Mouse (Mus musculus) heart, postnatal 10 days (tissue): ENCODE measurements at regions not wholly inside any gene's neighbourhood (a gene's known extent, or its start where the extent isn't known, plus 50 kb on each side); places are given as distances from the start of the nearest gene placed in this dataset.

ENCODE experiments used
- DNase-seq, 2 experiments: peaks; one replicate each; pipeline ENCODE4 v3.0.0; 2021
- intact Hi-C: fragments of 180-260 bp; cut with DNase I; formaldehyde crosslinking; loops from one replicate; pipeline ENCODE4 v1.15.1; 2025

DNA sequence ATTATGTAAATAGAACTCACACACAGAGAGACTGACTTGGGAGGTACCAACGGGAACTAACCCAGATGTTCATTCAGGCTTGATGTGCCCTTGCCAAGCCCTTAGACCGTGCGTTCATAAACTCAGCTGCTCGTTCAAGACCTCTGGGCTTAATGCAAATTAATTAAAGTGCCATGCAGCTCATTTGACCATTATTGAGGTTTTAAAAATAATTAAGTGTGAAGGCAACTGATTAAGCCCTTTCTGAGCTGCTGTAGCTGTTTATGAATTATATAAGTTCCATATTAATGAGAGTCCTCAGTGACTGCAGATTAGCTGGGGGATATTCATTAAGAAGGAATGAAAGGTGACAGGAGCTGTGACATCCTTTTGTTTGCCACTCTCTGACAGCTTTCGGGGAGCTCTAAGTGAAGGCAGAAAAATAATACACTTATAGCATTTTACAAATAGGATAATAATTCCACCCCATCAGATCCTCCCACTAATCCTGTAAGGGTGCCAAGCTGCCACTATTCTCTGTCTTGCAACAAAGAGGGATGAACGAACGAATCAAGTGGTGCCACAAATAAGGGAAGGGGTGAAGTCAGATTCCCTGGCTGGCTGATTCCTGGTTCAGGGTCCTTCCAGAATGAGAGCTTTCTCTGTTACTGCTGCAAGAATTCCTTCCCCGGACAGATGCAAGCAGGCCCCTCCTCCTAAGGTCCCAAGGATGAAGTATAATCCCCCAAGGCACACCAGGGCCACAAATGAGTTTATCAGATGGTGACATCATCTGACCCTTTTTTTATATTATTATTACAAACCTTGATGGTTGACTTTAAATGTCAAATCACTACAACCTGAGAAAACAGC lies 184.7 kb upstream of the Nckap5 start:
- intact Hi-C loops = loop anchor here (10.0 kb wide), 1 partner anchor 190 kb away; the partner anchor contains the start of gene Mgat5
- DNase-seq = no peak

GRCm38 (mm10) chr1:127011901-127012300 lies 181.3 kb upstream of the Nckap5 start:
- intact Hi-C loops = loop anchor here (2.0 to 10.0 kb wide), 2 partner anchors 193 to 447 kb away; partner anchors contain the start of gene Mgat5
- DNase-seq = peak; percentile 30 to 38

- intact Hi-C loops = loop anchor here (10.0 kb wide), 1 partner anchor 195 kb away; the partner anchor contains the start of gene Mgat5
- DNase-seq = no peak
Observed at GRCm38 (mm10) chr1:127009699-127010098, 179.1 kb upstream of the Nckap5 start.

- intact Hi-C loops = no loop called here
Observed at GRCm38 (mm10) chr1:127001700-127002099, 171.1 kb upstream of the Nckap5 start.

GRCm38 (mm10) chr1:126993061-126993640 lies 162.6 kb upstream of the Nckap5 start:
- peak; percentile 44 to 71 for DNase-seq
- intact Hi-C loops = loop anchor here (2.0 to 5.0 kb wide), 3 partner anchors 61 to 1386 kb away; no protein-coding TSS in a partner anchor

More at GRCm38 (mm10) chr1:127001700-127002099, 171.1 kb upstream of the Nckap5 start:
- no peak for DNase-seq

- intact Hi-C loops = loop anchor here (2.0 to 5.0 kb wide), 3 partner anchors 60 to 1386 kb away; no protein-coding TSS in a partner anchor
- peak; percentile 18 to 23 for DNase-seq
Observed at GRCm38 (mm10) chr1:126992441-126992840, 161.8 kb upstream of the Nckap5 start.

GRCm38 (mm10) chr1:126982805-126983204 lies 152.2 kb upstream of the Nckap5 start:
- no peak for DNase-seq
- intact Hi-C loops = no loop called here

DNA sequence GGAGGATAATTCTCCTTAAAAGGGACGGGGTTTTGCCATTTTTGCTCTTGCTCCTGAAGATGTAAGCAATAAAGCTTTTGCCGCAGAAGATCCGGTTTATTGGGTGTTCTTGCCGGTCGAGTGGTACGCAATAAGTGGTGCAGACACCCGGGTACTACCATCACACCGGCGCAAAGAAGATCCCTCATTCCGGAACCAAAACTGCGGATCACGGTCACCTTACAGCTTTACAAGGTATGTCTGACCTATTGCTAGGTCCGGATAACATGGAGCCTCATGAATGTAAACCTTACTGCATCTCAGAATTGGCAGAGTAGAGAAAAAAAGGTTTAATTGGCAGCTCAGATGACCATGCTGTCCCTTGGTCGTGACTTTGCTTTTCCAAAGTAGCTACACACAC lies 149.7 kb upstream of the Nckap5 start:
- intact Hi-C loops = no loop called here
- no peak for DNase-seq

DNA sequence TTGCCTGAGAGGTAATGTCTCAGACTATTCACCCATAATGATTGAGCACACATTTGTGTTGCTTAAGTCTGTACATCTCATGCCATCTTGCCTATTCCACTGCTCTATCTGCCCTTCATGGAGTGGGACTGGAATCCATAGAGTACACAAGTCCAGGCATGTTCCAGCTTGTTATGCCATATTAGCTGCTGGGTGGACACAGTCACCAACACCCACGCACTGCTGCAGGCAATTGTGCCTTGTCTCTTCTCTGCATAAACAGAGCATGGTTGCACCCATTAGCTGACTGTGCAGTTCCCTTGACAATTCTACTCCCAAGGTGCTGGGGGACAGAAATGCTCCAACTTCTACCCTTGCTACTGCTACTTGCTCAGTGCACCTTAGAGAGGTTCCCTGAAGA lies 143.3 kb upstream of the Nckap5 start:
- intact Hi-C loops = no loop called here
- DNase-seq = no peak

GRCm38 (mm10) chr1:126971777-126972421 lies 141.3 kb upstream of the Nckap5 start:
- DNase-seq = no peak
- intact Hi-C loops = no loop called here

DNA sequence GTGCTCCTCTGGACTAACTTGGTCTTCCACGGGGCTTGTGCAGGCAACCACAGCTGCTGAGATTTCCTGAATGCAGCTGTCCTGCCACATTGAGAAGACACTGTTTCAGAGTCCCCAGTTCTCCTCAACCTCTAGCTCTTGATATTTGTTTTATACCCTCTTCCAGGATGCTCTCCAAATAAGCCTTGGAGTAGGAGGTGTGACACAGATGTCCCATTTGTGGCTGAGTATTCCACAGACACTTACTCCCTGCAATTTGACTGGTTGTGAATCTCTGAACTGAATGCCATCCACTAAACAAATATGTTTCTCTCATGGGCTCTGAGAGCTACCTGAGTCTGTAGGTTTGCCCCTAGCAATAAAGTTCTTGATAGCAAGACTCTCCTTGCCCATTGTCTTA lies 140.5 kb upstream of the Nckap5 start:
- no peak for DNase-seq
- intact Hi-C loops = no loop called here

DNA sequence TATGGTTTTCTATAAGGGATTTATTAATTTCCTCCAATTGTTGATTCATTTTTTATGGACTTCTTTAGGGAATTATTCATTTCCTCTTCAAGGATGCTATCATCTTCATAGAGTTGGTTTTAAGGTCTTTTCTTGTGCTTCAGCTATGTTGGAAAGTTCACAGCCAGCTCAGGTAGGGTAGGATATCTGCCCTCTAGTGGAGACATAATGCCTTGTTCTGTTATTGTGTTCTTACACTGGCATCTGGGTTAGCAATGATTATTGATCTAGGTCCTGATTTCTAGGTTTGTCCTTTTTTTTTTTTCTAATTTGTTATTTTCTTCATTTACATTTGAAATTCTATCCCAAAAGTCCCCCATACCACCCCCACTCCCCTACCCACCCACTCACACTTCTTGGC lies 135.8 kb upstream of the Nckap5 start:
- no peak for DNase-seq
- intact Hi-C loops = no loop called here

DNA sequence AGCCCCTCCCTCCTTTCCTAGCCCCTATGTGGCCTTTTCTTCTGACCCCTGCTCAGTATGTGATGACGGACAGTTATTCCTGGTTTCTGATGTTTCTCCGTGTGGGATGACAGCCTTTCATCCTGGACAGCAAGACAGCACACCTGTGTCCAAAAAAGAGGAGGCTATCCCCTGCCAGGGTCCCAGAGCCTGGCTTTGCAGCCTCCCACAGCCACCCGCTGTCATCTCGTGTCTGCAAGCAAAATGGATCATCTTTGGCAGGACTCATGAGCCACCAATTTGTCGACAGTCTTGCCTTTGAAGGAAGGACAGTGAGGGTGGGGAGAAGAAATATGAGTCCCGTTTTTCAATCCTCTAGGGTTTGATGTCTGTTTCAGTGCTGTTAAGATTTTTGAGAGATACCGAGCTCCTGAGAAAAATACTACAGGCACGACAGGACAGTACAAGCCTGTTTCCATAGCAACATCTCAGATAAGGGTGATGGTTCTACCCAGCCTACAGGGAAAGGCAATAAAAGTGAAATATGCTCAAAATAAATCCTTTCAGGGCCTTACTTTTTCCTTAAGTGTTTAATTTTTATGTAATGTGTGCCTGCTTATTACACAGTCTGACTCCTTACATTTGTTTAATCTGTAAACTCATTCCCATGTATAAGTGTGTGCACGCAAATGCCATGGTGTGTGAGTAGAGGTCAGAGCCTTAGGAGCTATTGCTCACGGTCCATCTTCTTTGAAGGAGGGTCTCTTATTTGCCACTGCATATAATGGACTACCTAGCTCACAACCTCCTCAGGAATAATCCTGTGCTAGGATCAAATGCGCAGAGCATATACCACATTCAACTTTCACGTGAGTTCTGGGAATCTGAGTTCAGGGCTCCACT lies 125.5 kb upstream of the Nckap5 start:
- intact Hi-C loops = no loop called here
- no peak for DNase-seq

DNA sequence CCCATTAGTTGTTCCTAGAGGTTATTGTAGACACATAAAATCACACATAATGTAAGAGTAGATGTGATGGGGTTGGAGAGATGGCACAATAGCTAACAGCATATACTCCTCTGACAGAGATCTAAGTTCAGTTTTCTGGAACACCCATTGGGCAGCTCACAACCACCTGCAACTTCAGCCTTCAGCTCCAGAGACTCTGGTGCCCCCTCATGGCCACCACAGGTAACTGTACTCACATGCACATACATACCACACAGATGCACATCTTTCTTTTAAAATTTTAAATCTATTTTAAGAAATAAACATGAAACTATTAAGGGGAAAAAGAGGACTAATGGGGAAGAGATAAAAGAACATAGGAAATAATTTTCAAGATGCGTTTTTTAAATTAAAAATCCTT lies 117.3 kb upstream of the Nckap5 start:
- DNase-seq = no peak
- intact Hi-C loops = no loop called here

DNA sequence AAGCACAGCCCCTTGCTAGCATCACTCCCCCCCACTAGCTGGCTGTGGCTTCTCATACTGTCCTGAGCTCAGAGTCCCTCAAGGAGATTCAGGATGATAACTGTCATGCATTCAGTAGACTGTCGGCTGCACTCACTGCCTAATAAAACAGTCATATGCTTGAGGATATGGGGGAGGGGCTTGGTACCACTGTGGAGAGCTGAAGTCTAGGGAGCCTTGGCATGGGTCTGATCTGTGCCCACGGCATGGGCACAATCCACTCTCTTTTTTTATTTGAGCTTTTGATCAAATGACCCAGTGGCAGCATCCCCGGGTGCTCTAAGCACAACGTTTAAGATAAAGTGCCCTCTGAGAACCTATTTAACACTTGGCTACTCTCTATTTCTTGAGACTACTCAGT lies 102.1 kb upstream of the Nckap5 start:
- intact Hi-C loops = loop anchor here (5.0 kb wide), 4 partner anchors 60 to 1325 kb away; no protein-coding TSS in a partner anchor
- no peak for DNase-seq

- DNase-seq = peak; percentile 85 to 92
- intact Hi-C loops = loop anchor here (1.0 to 5.0 kb wide), 5 partner anchors 61 to 1324 kb away; no protein-coding TSS in a partner anchor
Observed at GRCm38 (mm10) chr1:126931754-126932153, 101.2 kb upstream of the Nckap5 start.

GRCm38 (mm10) chr1:126931093-126931492 lies 100.5 kb upstream of the Nckap5 start:
- intact Hi-C loops = loop anchor here (1.0 to 5.0 kb wide), 5 partner anchors 61 to 1324 kb away; no protein-coding TSS in a partner anchor
- no peak for DNase-seq

GRCm38 (mm10) chr1:126930611-126931010 lies 100.0 kb upstream of the Nckap5 start:
- intact Hi-C loops = loop anchor here (1.0 to 5.0 kb wide), 5 partner anchors 62 to 1323 kb away; no protein-coding TSS in a partner anchor
- DNase-seq = no peak

DNA sequence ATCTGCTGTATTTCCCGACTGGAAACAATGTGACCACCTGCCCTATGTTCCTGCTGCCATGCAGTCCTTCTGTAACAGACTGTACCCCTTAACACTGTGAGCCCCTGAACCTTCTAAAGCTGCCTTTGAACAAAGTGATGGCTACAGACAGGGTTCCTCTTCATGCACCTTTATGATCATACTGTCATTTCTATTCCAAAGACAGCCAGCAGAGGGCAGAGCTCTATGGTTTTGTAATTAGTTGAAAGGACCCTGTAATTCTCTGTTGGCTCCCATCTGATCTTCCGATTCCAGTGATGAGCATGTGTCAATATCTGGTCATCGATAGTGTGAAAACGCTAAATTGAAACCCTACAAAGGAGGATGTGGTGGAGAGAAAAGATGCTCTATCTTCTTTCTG lies 99.1 kb upstream of the Nckap5 start:
- DNase-seq = peak in 1 of 2 experiments; percentile 51
- intact Hi-C loops = loop anchor here (5.0 kb wide), 5 partner anchors 63 to 1322 kb away; no protein-coding TSS in a partner anchor

DNA sequence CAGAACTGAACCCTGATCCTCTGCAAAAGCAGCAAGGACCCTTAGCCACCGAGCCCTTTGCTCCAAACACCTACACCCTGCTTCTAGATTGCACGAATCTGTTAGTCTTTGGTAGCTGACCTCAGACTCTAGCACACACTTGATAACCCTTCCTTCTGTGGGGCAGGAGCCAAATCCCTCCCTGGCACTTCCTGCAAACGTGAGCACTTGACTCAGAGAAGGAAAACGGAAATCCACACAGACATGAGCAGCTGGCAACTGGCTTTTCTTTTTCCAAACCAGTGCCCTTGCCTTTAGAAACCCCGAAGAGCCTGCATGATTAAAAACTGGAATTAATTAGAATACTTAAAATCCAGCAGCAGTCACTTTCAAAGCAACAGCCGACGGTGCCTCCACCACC lies 97.6 kb upstream of the Nckap5 start:
- peak in 1 of 2 experiments; percentile 17 for DNase-seq
- intact Hi-C loops = loop anchor here (5.0 kb wide), 1 partner anchor 191 kb away; no protein-coding TSS in a partner anchor
